Mouse (Mus musculus) neural tube, embryonic 10.5 days (tissue): ENCODE data around the gene Nyap2.
"Not testable (repeated sequence)": the region's sequence is repeated elsewhere in the genome, so short reads cannot be mapped to it uniquely, and the experiment has no call there.

Experiments
- DNase-seq: peaks from one replicate; pipeline ENCODE4 v3.0.0-alpha.2; 2017; ENCODE audit warnings: low spot score; ENCODE audit errors: extremely low spot score

Nyap2 gene

GRCm38 (mm10) chr1:81179725-81180124, 103.0 kb downstream of the Nyap2 start:
- no peak for DNase-seq

- DNase-seq = no peak
These were observed 103.9 kb downstream of the Nyap2 start for GRCm38 (mm10) chr1:81180686-81181085.

GRCm38 (mm10) chr1:81209536-81209935, 132.8 kb downstream of the Nyap2 start:
- DNase-seq = no peak

- DNase-seq = no peak
These were observed 134.7 kb downstream of the Nyap2 start for GRCm38 (mm10) chr1:81211491-81211890.

GRCm38 (mm10) chr1:81219790-81220189, 143.0 kb downstream of the Nyap2 start:
- no peak for DNase-seq

- DNase-seq = no peak
These were observed 155.1 kb downstream of the Nyap2 start for GRCm38 (mm10) chr1:81231759-81232406.

- DNase-seq = not testable (repeated sequence)
These were observed 155.6 kb downstream of the Nyap2 start for GRCm38 (mm10) chr1:81232407-81232789.

GRCm38 (mm10) chr1:81248447-81249205, 171.9 kb downstream of the Nyap2 start:
- no peak for DNase-seq

- DNase-seq = no peak
These were observed 173.3 kb downstream of the Nyap2 start for GRCm38 (mm10) chr1:81250068-81250467.

GRCm38 (mm10) chr1:81266441-81266840, 189.7 kb downstream of the Nyap2 start:
- DNase-seq = no peak

GRCm38 (mm10) chr1:81280978-81281377, 204.2 kb downstream of the Nyap2 start:
- no peak for DNase-seq

- DNase-seq = no peak
These were observed 208.9 kb downstream of the Nyap2 start for GRCm38 (mm10) chr1:81285633-81286032.

GRCm38 (mm10) chr1:81287088-81287487, 210.3 kb downstream of the Nyap2 start:
- DNase-seq = peak; percentile 22

- DNase-seq = no peak
These were observed 224.0 kb downstream of the Nyap2 start for GRCm38 (mm10) chr1:81300735-81301134.

GRCm38 (mm10) chr1:81301661-81302060, 224.9 kb downstream of the Nyap2 start:
- DNase-seq = no peak

GRCm38 (mm10) chr1:81303389-81303788, 226.6 kb downstream of the Nyap2 start:
- DNase-seq = no peak

GRCm38 (mm10) chr1:81307407-81307806, 230.7 kb downstream of the Nyap2 start:
- DNase-seq = no peak

GRCm38 (mm10) chr1:81307934-81308333, 231.2 kb downstream of the Nyap2 start:
- no peak for DNase-seq

GRCm38 (mm10) chr1:81310087-81310626, 233.4 kb downstream of the Nyap2 start:
- DNase-seq = peak; percentile 61

GRCm38 (mm10) chr1:81316403-81316994, 239.7 kb downstream of the Nyap2 start:
- DNase-seq = peak; percentile 77

GRCm38 (mm10) chr1:81316995-81317413, 240.3 kb downstream of the Nyap2 start:
- peak; percentile 35 for DNase-seq

GRCm38 (mm10) chr1:81387722-81388121, 311.0 kb downstream of the Nyap2 start:
- no peak for DNase-seq
